ENCODE assay signal across 1 mouse cellular context in the genomic region with DNA sequence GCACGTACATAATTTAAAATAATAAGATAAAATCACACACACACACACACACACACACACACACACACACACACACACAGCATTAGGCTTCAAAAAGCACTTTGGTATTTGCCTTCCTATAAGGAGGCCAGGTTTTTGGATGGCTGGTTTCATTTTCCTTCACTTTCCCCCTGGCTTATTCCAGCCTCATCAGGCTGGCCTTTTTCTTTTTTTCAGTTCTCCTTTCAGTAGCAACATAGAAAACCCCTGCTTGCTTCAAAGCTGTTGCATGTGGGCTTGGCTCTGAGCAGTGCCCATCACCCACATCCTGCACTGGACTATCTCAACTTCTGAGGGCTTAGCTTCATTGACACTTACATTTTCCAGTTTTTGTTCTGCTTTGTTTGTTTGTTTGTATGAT.
TF ChIP-seq lines count a peak whose summit lies in the region.

No protein-coding gene starts in this region.

TF ChIP-seq in CH12.LX, 34 proteins besides CTCF, POLR2A, EP300 and RAD21 (continued from another document):
- 0 out of 2 replicates have a peak, but pooled peaks have one; percentile 7 for TF ChIP-seq ZMIZ1 (IDR thresholded peaks at IDR 0.05; ENCODE audit: low read depth, low read length)
- peak; percentile 32; the same call in 1 of the 2 replicates for TF ChIP-seq HCFC1 (IDR thresholded peaks at IDR 0.05; ENCODE audit: low read depth, low read length)
- no peak for TF ChIP-seq KAT2A (IDR thresholded peaks at IDR 0.05; ENCODE audit: insufficient replicate concordance, low read length)
- no peak for TF ChIP-seq ZKSCAN1 (IDR thresholded peaks at IDR 0.05; ENCODE audit: borderline replicate concordance, low read depth, low read length)
- no peak for TF ChIP-seq UBTF (IDR thresholded peaks at IDR 0.05; ENCODE audit: low read depth, low read length)
- no peak for TF ChIP-seq POLR2AphosphoS2 (IDR thresholded peaks at IDR 0.05; ENCODE audit: low read depth, low read length)
- TF ChIP-seq ZNF384 (IDR thresholded peaks at IDR 0.05; ENCODE audit: low read depth, low read length) = peak; percentile 74; the same call in 1 of the 2 replicates
- no peak for TF ChIP-seq USF1 (IDR thresholded peaks at IDR 0.05; ENCODE audit: low read depth, low read length)
- no peak for TF ChIP-seq ZC3H11A (IDR thresholded peaks at IDR 0.05; ENCODE audit: low read depth, low read length)
- no peak for TF ChIP-seq NELFE (IDR thresholded peaks at IDR 0.05; ENCODE audit: low read depth, low read length)
- TF ChIP-seq GABPA (IDR thresholded peaks at IDR 0.05; ENCODE audit: insufficient replicate concordance, low read depth, low read length) = no peak
- no peak for TF ChIP-seq USF2 (conservative IDR thresholded peaks at IDR 0.05; ENCODE audit: low read depth, low read length)
- TF ChIP-seq TBP (conservative IDR thresholded peaks at IDR 0.05; ENCODE audit: low read depth, low read length) = no peak
- no peak for TF ChIP-seq PAX5 (IDR thresholded peaks at IDR 0.05; ENCODE audit: low read length)
- TF ChIP-seq ELF1 (IDR thresholded peaks at IDR 0.05; ENCODE audit: low read depth, low read length) = no peak; the same call in 1 of the 2 replicates
- peak; percentile 31; the same call in 1 of the 2 replicates for TF ChIP-seq MXI1 (IDR thresholded peaks at IDR 0.05; ENCODE audit: low read depth, low read length)
- TF ChIP-seq RCOR1 (conservative IDR thresholded peaks at IDR 0.05; ENCODE audit: low read depth, low read length) = peak; percentile 74
- TF ChIP-seq E2F4 (IDR thresholded peaks at IDR 0.05; ENCODE audit: insufficient replicate concordance, low read depth, low read length) = no peak
- TF ChIP-seq MAFK (IDR thresholded peaks at IDR 0.05; ENCODE audit: insufficient replicate concordance, low read length) = no peak
- TF ChIP-seq NRF1 (IDR thresholded peaks at IDR 0.05; ENCODE audit: low read depth, low read length) = no peak
- TF ChIP-seq MEF2A (IDR thresholded peaks at IDR 0.05; ENCODE audit: borderline replicate concordance, low read depth, low read length) = peak; percentile 65; the same call in 1 of the 2 replicates
- TF ChIP-seq SMC3 (IDR thresholded peaks at IDR 0.05; ENCODE audit: low read depth, low read length) = no peak
- peak; percentile 78; the same call in 1 of the 2 replicates for TF ChIP-seq SIN3A (IDR thresholded peaks at IDR 0.05; ENCODE audit: low read length)
